Mouse (Mus musculus) liver, embryonic 14.5 days (tissue): ENCODE data around the gene Dusp11.
"Not testable (repeated sequence)": the region's sequence is repeated elsewhere in the genome, so short reads cannot be mapped to it uniquely, and the experiment has no call there.

Experiments used
- CTCF ChIP-seq: IDR thresholded peaks from 2 replicates; pipeline ENCODE4 v1.5.1; 2016; ENCODE audit warnings: antibody characterized with exemption, low read depth, control low read depth
- EP300 ChIP-seq: IDR thresholded peaks from 2 replicates; pipeline ENCODE4 v1.6.1; 2016; ENCODE audit warnings: antibody characterized with exemption, low read depth

DNA sequence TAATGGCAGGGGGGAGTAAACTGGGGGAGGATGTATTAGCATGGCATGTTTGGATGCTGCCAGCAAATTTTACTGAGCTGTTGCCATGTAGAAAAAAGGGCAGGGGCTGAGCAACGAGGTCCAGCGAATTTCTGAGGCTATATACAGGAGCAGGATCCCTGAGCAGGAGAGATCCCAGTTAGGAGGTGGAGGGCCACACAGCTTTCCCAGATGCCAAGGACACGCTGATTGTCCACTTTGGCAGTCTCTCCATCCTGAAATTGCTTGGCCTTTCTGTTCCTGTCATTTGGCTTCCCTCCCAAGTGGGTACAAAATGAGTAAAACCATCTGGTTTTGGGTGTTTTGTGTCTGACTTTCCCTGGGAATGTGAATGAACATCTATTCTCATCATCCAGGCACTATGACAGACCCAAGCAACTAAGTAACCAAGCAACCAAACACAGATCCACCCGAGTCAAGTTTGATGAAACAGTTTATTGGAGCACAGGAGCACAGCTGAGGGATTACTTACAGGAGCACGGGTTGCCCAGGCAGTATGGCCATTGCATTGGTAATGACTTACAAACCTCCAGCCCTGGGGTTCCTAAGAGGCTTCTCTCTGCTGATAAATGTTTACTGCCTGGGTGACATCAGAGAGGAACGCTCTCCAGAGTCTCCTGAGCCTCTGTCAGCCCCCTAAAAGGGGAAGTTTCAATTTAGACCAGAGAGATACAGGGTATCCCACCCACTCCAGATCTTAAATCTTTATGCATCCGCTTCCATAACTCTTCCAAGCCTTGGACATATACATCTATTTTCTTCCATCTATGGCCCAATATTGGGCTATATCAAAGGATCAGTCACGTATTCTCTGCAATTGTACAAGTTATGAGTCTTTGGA lies 62.6 kb downstream of the Dusp11 start:
- not testable (repeated sequence) for TF ChIP-seq CTCF, EP300
